Mouse (Mus musculus) retina, adult 2 months (tissue): ENCODE data around the gene Cdh23.

Experiments used
- DNase-seq: peaks from one replicate; pipeline ENCODE4 v3.0.0-alpha.2; 2012; ENCODE audit warnings: low read depth, low spot score

Gene Cdh23

GRCm38 (mm10) chr10:60577920-60578737 is 118.2 kb downstream of the Cdh23 start:
- no peak for DNase-seq

- no peak for DNase-seq
These were observed 119.0 kb downstream of the Cdh23 start for GRCm38 (mm10) chr10:60577125-60577919.

GRCm38 (mm10) chr10:60574851-60575250 is 121.4 kb downstream of the Cdh23 start:
- no peak for DNase-seq

DNA sequence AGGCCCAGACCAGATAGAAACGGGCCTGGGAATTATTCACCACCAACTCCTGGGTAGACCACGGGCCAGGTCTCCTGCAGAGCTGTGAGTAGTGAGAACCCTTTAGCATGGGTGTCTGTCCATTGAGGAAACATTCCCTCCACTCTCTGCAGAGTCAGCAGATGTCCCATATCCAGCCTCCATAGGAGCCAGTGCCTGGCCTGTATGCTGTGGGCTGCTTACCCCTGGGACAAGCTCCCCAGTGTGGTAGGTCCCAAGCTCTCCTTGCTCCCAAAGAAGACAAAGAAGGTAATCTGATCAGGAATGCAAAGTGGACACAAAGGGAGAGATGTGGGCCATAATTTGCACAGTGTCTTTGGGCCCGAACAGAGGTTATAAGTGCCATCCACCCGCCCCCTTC is 124.8 kb downstream of the Cdh23 start:
- DNase-seq = no peak

DNA sequence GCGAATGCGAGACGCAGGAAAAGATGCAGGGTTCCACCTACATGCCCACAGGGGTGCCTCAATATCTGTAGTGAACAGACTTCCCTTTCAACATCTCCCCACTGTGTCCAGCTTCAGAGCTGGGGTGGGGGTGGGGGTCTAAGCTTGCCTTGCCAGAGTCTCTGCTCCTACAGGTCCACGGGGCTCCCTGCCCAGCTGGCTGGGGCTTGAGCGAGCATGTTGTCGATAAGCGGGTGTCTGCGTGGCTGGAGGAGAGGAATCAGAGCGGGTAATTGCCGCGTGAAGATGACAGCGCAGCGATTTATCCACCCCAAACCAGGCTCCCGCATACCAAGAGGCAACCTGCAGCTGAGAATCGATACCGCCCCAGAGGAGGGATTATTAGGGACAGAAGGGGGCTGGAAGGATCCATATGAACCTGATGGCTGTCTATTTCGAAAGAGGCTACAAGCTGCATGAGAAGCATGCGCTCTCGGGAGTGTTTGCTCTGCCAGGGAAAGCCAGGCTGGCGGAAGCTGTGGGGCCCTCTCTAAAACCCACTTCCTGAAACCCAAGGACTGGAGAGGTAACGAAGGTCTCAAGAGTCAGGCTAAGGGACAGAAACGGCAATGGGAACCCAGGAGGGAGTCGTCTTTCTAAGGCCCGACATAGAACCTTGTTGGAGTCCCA is 129.8 kb downstream of the Cdh23 start:
- DNase-seq = no peak

DNA sequence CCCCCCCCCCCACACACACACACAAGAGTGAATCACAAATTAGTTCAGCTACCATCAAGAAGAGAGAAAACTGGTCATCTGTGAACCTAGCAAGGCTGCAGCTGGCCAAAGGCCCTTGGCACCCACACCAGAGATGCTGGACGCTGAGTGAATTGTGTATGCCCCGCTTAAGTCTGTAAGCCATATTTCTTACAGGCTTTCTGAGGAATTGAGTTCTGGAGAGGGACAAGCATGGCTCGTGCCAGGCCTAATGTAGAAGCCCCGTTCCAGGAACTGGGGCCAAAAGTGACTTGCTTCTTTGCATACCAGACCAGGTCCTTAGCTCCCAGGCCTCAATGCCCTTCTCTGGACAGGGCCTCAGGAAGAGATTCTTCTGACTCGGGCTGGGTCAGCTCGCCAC is 132.2 kb downstream of the Cdh23 start:
- DNase-seq = no peak

- DNase-seq = no peak
These were observed 133.3 kb downstream of the Cdh23 start for GRCm38 (mm10) chr10:60562946-60563345.

DNA sequence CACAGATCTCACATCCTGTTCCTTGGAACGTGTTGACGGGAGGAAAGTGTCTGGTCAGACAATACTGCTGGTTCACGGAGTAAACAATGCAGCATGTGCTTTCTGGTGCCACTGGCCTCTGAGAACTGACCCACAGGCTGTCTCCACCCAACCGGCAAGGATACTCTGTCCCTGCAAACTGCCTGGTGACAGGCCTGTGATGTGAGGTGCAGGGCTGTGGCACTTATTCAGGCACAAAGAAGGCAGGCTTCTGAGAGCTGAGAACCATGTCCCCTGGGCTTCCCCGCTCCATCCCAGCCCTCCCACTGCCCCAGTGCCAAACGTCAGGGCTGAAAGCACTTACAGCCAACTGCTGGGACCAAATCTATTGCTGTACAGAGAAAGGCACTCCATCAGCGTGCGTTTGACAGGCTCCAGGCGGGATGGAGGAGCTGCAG is 137.8 kb downstream of the Cdh23 start:
- DNase-seq = no peak

DNA sequence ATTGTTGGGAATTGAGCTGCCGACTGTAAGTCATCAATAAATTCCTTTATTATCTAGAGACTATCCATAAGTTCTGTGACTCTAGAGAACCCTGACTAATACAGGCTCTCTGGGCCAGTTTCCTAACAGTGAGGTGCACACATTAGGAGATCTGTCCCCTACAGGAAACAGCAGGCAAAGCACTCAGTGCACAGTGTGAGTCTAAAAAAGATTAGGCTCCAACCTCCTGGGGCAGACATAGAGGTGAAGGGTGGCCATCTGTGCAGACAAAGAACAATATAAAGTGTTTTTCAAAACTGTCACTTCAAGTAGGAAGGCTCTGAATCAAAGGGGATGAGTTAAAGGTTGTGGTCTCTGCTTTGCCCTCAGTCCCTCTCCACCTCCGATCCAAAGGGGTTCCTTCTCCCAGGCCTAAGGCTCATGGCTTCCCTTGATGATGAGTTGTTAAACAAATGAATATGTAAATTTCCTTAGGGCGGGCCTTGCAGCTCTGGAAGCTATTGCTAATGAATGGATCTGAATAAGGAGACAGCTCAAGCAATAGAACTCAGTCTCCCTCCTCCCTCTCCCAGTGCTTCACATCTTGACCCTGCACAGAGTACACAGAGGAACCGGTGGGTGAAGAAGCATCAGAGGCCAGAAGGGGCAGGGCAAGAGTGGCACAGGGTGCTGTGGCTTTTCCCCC is 143.2 kb downstream of the Cdh23 start:
- DNase-seq = no peak

DNA sequence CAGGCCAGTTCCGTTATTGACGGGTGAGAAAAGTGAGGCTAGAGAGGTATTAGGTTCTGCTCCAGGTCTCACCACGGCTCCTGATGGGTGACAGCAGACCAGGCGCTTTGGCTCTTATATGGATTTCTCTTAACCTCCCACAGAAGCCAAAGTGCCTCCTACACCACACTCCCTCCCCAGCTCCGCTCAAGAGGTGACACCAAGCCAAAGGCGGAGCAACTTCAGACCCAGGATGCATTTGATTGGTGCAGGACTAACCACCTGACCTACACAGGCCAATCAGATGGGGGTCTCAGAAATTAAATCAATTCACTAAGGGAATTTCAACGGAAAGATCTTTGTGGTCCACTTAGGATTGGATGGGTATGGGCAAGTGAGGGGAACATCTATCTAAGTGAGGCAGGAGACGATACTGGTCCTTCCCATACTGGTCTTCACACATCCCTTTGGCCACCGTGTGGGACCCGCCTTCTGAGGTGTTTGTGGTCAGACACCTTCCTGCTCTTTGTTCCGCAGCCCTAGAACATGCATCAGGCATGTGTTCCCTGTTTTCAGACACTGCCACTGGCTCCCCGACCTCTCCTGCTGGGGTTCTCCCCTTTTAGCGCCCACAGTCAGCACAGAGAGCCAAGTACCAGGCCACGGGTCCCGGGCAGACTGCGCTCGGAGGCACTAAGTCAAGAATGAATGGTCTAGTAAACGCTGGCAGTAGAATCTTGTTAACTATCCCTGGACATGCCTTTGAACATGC is 157.0 kb downstream of the Cdh23 start:
- DNase-seq = no peak

DNA sequence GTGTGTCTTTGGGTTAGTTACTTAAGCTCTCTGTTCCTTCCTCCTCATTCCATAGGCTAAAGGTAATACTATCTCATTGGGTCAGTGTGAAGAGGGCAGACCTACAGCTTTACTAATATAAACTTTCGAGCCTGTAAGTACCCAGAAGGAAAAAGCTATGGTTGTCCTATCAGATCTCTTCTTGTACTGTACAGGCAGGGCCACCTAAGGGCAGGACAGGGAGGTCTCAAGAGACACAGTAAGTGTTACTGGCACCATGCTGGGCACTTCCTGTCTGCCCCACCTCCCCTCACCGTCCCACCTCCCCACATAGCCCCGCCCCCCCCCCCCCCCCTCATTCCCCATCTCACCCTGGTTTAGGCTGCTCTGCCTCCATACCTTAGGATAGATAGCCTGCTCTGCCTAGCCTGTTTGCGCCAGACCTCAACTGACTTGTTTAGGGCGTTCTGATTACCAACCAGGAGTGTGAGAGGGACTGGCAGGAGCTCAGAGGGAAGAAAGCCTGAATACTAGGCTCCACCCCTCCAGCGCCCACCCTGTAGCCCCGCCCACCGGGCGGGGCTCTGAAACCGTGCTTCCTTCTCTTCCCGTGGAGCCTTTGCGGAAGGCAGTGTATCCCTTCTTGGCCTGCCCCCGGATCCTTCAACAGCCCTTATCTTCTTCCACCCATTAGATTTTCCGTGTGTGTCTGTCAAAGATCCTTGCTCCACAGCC is 160.0 kb downstream of the Cdh23 start:
- DNase-seq = no peak

DNA sequence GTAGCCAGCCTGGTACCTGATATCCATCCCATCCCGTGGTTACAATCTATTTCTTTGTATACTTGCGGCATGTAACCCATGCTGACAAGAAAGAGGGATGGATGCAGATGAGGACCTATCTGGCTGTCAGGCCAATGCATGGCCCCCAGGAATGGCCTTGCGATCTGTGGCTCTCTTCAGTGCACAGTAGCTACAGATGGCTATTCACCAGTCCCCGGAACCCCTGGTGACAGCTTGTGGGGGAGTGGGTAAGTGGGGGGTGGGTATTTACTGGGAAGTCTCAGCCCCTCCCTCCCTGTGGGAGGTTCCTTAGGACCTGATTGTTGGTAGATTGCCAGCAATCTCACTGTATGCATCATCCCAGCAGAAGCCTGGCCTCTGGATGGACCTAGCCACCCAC is 163.8 kb downstream of the Cdh23 start:
- DNase-seq = no peak

GRCm38 (mm10) chr10:60531349-60531748 is 164.9 kb downstream of the Cdh23 start:
- peak; percentile 34 for DNase-seq

GRCm38 (mm10) chr10:60530633-60531032 is 165.7 kb downstream of the Cdh23 start:
- DNase-seq = no peak

DNA sequence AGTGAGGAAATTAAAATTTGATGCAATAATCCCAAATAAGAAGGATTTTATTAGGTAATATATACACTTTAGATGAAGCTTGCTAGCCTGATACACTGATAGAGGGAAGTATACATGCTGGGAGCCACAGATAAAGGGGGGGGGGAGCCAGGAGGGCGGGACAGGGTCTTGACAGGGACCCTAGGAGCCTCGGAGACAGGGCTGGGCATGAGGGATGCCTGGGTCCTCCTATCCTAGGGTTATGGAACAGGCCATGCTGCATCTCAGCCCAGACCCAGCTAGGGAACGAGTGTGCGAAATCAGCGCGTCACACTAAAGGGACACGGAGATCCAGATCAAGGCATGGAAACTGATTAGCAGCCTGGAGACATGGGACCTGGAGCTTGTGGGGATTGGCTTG is 168.3 kb downstream of the Cdh23 start:
- DNase-seq = no peak

- DNase-seq = no peak
These were observed 171.2 kb downstream of the Cdh23 start for GRCm38 (mm10) chr10:60525081-60525480.

DNA sequence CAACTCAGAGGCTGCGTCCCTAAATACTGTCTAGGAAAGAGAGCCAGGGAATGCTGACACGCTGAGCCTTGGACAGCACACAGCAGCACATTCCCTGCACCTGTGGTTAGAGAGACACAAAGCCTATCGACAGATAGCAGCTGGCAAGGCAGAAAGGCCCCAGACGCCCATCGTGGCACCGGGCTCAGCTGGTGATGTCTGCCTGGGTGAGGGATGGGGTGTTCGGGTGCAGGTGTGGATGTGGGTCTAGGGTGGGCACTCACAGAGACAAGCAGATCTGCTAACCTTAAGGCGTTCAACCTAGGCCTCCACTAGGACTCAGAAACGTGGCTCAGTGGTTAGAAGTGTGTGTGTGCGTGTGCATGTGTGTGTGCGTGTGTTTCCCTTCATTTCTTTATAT is 180.0 kb downstream of the Cdh23 start:
- DNase-seq = no peak

DNA sequence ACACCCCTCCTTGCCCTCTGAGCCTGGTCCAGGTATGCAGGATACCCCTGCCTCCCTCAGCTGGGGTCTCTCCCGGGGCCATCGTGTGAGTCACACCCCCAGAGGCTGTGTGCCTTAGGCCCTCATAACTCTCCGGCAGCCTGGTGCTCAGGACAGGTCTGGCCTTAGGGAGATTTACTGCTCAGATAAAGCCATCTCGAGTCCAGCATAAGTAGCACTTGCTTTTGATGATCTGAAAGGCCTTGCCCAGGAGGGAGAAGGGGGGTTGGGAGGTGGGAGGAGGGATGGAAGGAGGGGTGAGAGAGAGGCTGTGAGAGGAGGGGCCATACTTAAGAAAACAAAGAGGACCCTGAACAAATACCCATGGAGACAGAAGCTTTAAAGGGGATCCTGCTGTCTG is 197.8 kb downstream of the Cdh23 start:
- DNase-seq = no peak

DNA sequence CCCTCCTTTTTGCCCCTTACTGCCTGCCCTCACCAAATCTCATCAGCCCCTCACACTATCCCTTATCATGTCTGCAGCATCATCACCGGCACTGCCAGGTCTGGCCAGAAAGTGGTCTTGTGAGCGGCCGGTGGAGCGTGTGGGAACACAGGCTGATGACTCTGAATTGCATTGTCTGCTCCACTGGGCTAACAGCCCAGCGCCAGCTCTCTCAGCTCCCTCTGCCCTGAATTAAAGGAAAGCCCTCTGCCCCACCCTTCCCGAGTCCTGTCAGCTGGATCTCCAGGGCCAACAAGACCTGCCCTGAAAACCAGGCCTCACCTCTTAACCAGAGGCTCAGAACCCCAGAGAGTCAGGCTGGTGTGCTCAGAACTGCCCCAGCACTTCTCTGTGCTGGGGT is 201.2 kb downstream of the Cdh23 start:
- DNase-seq = no peak

GRCm38 (mm10) chr10:60491538-60491937 is 204.8 kb downstream of the Cdh23 start:
- no peak for DNase-seq
